Mouse (Mus musculus) liver, embryonic 16.5 days (tissue): ENCODE data around the gene Lipe. TPM values are rescaled to one million over a fixed set of nuclear protein-coding genes. Genes with fewer than 3 reads are reported as not detected.

Experiments used
- ATAC-seq: fragments of 200-750 bp; cut with Nextera tagmentation; 2 replicates; pipeline ENCODE4 v1.8.0; 2017; ENCODE audit warnings: low read depth, mild to moderate bottlenecking, moderate number of reproducible peaks, moderate library complexity
- H3K27ac ChIP-seq: fragments of 300-500 bp; sonication (generic); 2 replicates; pipeline ENCODE4 v1.5.1; 2014; ENCODE audit warnings: mild to moderate bottlenecking, low read length
- H3K27me3 ChIP-seq: fragments of 300-500 bp; sonication (generic); 2 replicates; pipeline ENCODE4 v1.6.1; 2014; ENCODE audit warnings: low read depth, low read length, mixed read lengths; ENCODE audit not compliant: control insufficient read depth, insufficient read depth
- H3K36me3 ChIP-seq: fragments of 300-500 bp; sonication (generic); 2 replicates; pipeline ENCODE4 v1.6.1; 2014; ENCODE audit warnings: mild to moderate bottlenecking; ENCODE audit not compliant: control insufficient read depth, insufficient read depth
- H3K4me1 ChIP-seq: fragments of 300-500 bp; sonication (generic); 2 replicates; pipeline ENCODE4 v1.6.1; 2014; ENCODE audit warnings: low read depth, low read length, mixed read lengths; ENCODE audit not compliant: control insufficient read depth
- H3K4me2 ChIP-seq: fragments of 300-500 bp; sonication (generic); 2 replicates; pipeline ENCODE4 v1.6.1; 2014; ENCODE audit warnings: low read depth, low read length, mixed read lengths
- H3K4me3 ChIP-seq: fragments of 300-500 bp; sonication (generic); 2 replicates; pipeline ENCODE4 v1.5.1; 2014; ENCODE audit warnings: low read depth, mild to moderate bottlenecking, low read length
- H3K9ac ChIP-seq: fragments of 300-500 bp; sonication (generic); 2 replicates; pipeline ENCODE4 v1.6.1; 2014; ENCODE audit warnings: low read depth, low read length
- H3K9me3 ChIP-seq: fragments of 300-500 bp; sonication (generic); replicated peaks from 2 replicates; pipeline ENCODE4 v1.6.1; 2016; ENCODE audit warnings: low read length; ENCODE audit not compliant: control insufficient read depth
- WGBS: fragments of 180-500 bp; shearing (Covaris S2); extraction: QIAGEN DNeasy Blood & Tissue Kit; methylation state at CpG from one replicate; pipeline ENCODE4 v1.1.7; 2014; ENCODE audit not compliant: insufficient replicate concordance; 5-methylcytosine and 5-hydroxymethylcytosine counted together
- polyA plus RNA-seq: library from polyadenylated mRNA; unstranded; fragments of >200 nt; fragmentation: Nextera tagmentation; extraction: Ambion mirVana; gene quantifications from 2 replicates; pipeline ENCODE4 v1.2.1, GENCODE M21; 2015

The Lipe gene
- polyA plus RNA-seq, 1 experiment from 2014 or later = 3.8 TPM

- 68% methylated on average over 7 of the region's 7 CpGs for WGBS
- Histone ChIP-seq H3K36me3 (no peaks in the 10 kb centered on the region), H3K9me3 (no peaks in the 10 kb centered on the region), H3K9ac (no peak overlapping the region), H3K4me2 (no peak overlapping the region), H3K27me3 (no peaks in the 10 kb centered on the region), H3K4me3 (no peak overlapping the region), H3K4me1 (peaks cover 51% of the 10 kb centered on the region), H3K27ac (no peak overlapping the region)
- no peak for ATAC-seq
Observed at GRCm38 (mm10) chr7:25392851-25393250, 5.7 kb downstream of the Lipe start.

- H3K9ac ChIP-seq = no peak overlapping the region
- H3K27me3 ChIP-seq = no peaks in the 10 kb centered on the region
- H3K9me3 ChIP-seq = no peaks in the 10 kb centered on the region
- no peak overlapping the region for H3K4me3 ChIP-seq
- no peak for ATAC-seq
- H3K36me3 ChIP-seq = no peaks in the 10 kb centered on the region
- H3K4me1 ChIP-seq = peaks cover 52% of the 10 kb centered on the region
- 77% methylated on average over 2 of the region's 2 CpGs for WGBS
- H3K27ac ChIP-seq = no peak overlapping the region
- H3K4me2 ChIP-seq = no peak overlapping the region
Observed at GRCm38 (mm10) chr7:25391856-25392453, 6.6 kb downstream of the Lipe start.

- Histone ChIP-seq H3K27me3 (no peaks in the 10 kb centered on the region), H3K36me3 (no peaks in the 10 kb centered on the region), H3K27ac (no peak overlapping the region), H3K9ac (no peak overlapping the region), H3K4me2 (no peak overlapping the region), H3K9me3 (no peaks in the 10 kb centered on the region), H3K4me1 (peaks cover 58% of the 10 kb centered on the region), H3K4me3 (no peak overlapping the region)
- no peak for ATAC-seq
- 40% methylated on average over 2 of the region's 2 CpGs for WGBS
Observed at GRCm38 (mm10) chr7:25390986-25391385, 7.5 kb downstream of the Lipe start.

- peak overlapping the region; percentile 17; the same call in 1 of the 2 replicates for H3K4me2 ChIP-seq
- H3K9ac ChIP-seq = peak overlapping the region; percentile 49
- no peaks in the 10 kb centered on the region for H3K27me3 ChIP-seq
- 51% methylated on average over 8 of the region's 8 CpGs for WGBS
- H3K27ac ChIP-seq = 0 out of 2 replicates have a peak overlapping the region, but pooled peaks have one; percentile 36
- H3K4me3 ChIP-seq = no peak overlapping the region
- peaks cover 61% of the 10 kb centered on the region for H3K4me1 ChIP-seq
- H3K9me3 ChIP-seq = no peaks in the 10 kb centered on the region
- peak; percentile 90 for ATAC-seq
- H3K36me3 ChIP-seq = no peaks in the 10 kb centered on the region
Observed at GRCm38 (mm10) chr7:25390054-25390770, 8.3 kb downstream of the Lipe start.

GRCm38 (mm10) chr7:25388916-25389315 lies 9.6 kb downstream of the Lipe start:
- ATAC-seq = no peak
- Histone ChIP-seq H3K27me3 (no peaks in the 10 kb centered on the region), H3K27ac (no peak overlapping the region), H3K4me1 (peaks cover 51% of the 10 kb centered on the region), H3K9me3 (no peaks in the 10 kb centered on the region), H3K4me2 (no peak overlapping the region), H3K36me3 (no peaks in the 10 kb centered on the region), H3K9ac (no peak overlapping the region), H3K4me3 (no peak overlapping the region)
- 72% methylated on average over 7 of the region's 7 CpGs for WGBS

- Histone ChIP-seq H3K4me1 (peaks cover 49% of the 10 kb centered on the region), H3K9me3 (no peaks in the 10 kb centered on the region), H3K9ac (no peak overlapping the region), H3K27ac (no peak overlapping the region), H3K4me3 (no peak overlapping the region), H3K36me3 (no peaks in the 10 kb centered on the region), H3K4me2 (no peak overlapping the region), H3K27me3 (no peaks in the 10 kb centered on the region)
- 87% methylated on average over 18 of the region's 18 CpGs for WGBS
- no peak for ATAC-seq
Observed at GRCm38 (mm10) chr7:25387811-25388440, 10.6 kb downstream of the Lipe start.

GRCm38 (mm10) chr7:25385850-25386555 lies 12.5 kb downstream of the Lipe start:
- Histone ChIP-seq H3K4me1 (peaks cover 38% of the 10 kb centered on the region), H3K9me3 (no peaks in the 10 kb centered on the region), H3K9ac (peak overlapping the region; percentile 28), H3K4me3 (no peak overlapping the region), H3K27me3 (no peaks in the 10 kb centered on the region), H3K36me3 (0 out of 2 replicates have a peak, but pooled peaks cover 3% of the 10 kb centered on the region), H3K27ac (peak overlapping the region; percentile 82), H3K4me2 (peak overlapping the region; percentile 21; the same call in 1 of the 2 replicates)
- WGBS = 21% methylated on average over 12 of the region's 12 CpGs
- peak; percentile 49 for ATAC-seq

- no peak overlapping the region for H3K4me2 ChIP-seq
- no peaks in the 10 kb centered on the region for H3K27me3 ChIP-seq
- H3K9ac ChIP-seq = no peak overlapping the region
- H3K4me3 ChIP-seq = no peak overlapping the region
- H3K27ac ChIP-seq = peak overlapping the region; percentile 82
- 80% methylated on average over 12 of the region's 12 CpGs for WGBS
- H3K9me3 ChIP-seq = no peaks in the 10 kb centered on the region
- no peak for ATAC-seq
- 0 out of 2 replicates have a peak, but pooled peaks cover 3% of the 10 kb centered on the region for H3K36me3 ChIP-seq
- peaks cover 35% of the 10 kb centered on the region for H3K4me1 ChIP-seq
Observed at GRCm38 (mm10) chr7:25385259-25385658, 13.3 kb downstream of the Lipe start.
